Mouse (Mus musculus): ENCODE measurements at regions not wholly inside any gene's neighbourhood (a gene's known extent, or its start where the extent isn't known, plus 50 kb on each side); places are given as distances from the start of the nearest gene placed in this dataset.

GRCm38 (mm10) chr7:40253486-40253885 is 644.6 kb upstream of the Vstm2b start:
- no peak for DNase-seq (ENCODE audit: extremely low read depth, insufficient read length, low spot score)

DNA sequence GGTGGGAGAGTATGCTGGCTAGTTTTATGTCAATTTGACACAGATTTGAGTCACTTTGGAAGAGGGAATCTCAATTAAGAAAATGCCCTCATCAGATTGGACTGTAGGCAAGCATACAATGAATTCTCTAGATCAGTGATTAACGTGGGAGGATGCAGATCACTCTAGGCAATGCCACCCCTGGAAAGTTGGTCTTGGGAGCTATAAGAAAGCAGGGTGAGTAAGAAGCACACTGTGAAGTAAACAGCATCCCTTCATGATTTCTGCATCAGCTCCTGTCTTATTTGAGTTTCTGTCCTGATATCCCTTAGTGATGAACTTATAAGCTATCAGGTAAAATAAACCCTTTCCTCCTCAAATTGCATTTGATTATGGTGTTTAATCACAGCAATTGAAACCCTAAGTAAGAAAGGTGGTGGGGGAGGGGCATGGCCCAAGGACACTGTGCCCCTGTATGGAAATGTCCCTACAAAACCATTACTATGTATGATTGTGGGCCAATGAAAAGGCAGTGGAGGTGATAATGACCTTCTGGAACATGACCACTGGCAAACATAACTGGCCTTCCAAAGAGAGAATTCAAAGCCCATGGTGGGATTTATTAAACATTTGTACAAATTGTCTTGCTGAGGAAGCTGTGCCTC is 640.3 kb upstream of the Vstm2b start:
- no peak for DNase-seq (ENCODE audit: extremely low read depth, insufficient read length, low spot score)

GRCm38 (mm10) chr7:40258377-40258739 is 639.8 kb upstream of the Vstm2b start:
- DNase-seq (ENCODE audit: extremely low read depth, insufficient read length, low spot score): no peak

GRCm38 (mm10) chr7:40273459-40274072 is 624.6 kb upstream of the Vstm2b start:
- no peak for DNase-seq (ENCODE audit: extremely low read depth, insufficient read length, low spot score)

DNA sequence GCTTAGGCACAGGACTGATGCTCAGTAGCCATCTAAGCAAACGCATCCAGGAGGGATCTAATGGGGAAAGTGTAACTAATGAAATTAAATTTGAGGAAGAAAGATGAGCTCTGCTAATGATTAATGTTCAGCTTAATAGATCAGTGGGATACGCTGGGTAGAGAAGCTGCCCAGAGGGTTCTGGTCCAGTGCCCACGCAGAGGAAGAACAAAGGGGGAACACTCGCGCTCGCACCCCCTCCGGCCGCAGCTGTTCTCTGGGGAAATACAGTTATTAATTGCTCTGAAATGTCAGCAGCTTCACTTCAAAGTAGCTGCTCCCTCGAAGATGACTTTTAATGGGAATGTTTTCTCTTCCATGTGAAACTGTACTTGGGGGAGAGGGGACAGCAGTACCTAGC is 623.0 kb upstream of the Vstm2b start:
- no peak for DNase-seq (ENCODE audit: extremely low read depth, insufficient read length, low spot score)

GRCm38 (mm10) chr7:40275658-40276057 is 622.5 kb upstream of the Vstm2b start:
- no peak for DNase-seq (ENCODE audit: extremely low read depth, insufficient read length, low spot score)

DNA sequence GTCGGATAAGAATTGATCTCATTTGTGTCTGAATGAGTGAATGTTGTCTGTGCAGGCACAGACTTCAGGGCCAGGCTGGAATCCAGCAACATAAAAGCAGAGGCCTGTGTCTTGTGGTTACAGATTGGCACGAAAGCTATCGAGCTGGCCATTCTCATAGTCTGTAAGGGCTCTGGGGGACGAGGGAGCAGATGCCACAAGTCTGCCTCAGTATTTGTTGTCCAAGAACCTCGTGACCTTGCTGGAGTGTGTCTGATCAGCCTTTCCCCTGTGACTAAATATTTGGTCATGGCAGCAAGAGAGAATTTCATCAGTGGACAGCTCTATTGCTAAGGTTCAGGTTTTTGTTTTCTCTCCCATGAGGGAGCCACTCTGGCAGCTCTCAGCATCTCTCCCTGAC is 622.0 kb upstream of the Vstm2b start:
- no peak for DNase-seq (ENCODE audit: extremely low read depth, insufficient read length, low spot score)

DNA sequence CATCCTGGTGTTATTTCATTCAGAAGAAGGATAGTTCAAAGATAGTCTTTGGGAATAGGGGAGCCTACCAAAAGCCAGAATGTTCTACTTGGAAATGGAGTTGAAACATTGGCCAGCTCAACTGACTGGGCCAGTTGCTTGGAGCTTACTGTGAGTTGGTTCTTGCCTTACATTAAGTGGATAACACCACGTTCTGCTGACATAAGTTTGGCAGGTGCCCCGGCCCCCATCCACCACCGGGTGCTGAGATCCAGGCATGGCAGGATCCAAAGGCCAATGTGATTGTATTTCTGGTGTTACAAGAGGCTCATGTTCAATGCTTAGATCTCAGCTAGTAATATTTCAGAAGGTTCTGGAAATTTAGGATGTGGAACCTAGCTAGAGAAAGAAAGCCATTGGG is 608.0 kb upstream of the Vstm2b start:
- no peak for DNase-seq (ENCODE audit: extremely low read depth, insufficient read length, low spot score)

GRCm38 (mm10) chr7:40310558-40310957 is 587.6 kb upstream of the Vstm2b start:
- DNase-seq (ENCODE audit: extremely low read depth, insufficient read length, low spot score): no peak

DNA sequence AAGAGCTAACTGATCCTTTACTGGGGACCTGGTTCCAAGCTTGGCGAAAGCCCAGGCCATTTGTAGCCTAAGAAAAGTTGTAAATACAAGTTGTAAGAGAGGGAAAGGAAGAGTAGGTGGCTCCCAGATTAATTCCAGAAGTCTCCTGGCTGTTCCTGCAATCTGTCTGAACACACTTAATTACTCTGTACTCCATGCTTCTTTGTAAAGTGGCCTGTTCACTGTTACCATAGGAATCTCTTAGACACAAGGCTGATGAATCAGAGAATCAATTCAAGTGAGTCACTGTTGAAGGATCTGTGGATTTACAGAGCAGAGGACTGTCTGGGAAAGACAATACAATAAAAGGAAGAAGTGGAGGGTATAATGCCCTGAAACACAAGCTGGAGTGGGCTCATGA is 577.0 kb upstream of the Vstm2b start:
- no peak for DNase-seq (ENCODE audit: extremely low read depth, insufficient read length, low spot score)

GRCm38 (mm10) chr7:40325188-40325705 is 572.9 kb upstream of the Vstm2b start:
- DNase-seq (ENCODE audit: extremely low read depth, insufficient read length, low spot score): no peak

GRCm38 (mm10) chr7:40332455-40332854 is 565.7 kb upstream of the Vstm2b start:
- DNase-seq (ENCODE audit: extremely low read depth, insufficient read length, low spot score): no peak

GRCm38 (mm10) chr7:40352306-40352705 is 545.8 kb upstream of the Vstm2b start:
- no peak for DNase-seq (ENCODE audit: extremely low read depth, insufficient read length, low spot score)

DNA sequence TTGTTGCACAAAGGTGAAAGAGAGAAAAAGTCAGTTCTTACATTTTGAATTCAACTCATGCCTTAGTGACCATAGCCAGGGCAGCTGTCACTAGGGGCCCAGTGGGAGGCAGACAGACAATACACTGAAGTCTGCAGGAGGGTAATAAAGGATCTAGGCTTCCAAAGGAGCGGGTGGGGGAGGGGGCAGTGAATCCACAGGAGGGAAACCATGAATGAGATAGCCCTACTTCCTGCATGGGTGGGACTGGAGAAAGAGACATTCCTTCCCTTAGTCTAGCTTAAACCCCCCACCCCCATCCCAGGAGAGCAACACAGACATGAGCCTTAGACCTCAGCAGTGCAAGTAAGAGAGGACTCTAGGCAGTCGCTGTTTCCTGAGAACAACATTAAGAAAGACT is 535.4 kb upstream of the Vstm2b start:
- no peak for DNase-seq (ENCODE audit: extremely low read depth, insufficient read length, low spot score)

- no peak for DNase-seq (ENCODE audit: extremely low read depth, insufficient read length, low spot score)
Measured at GRCm38 (mm10) chr7:40372713-40373112, 525.4 kb upstream of the Vstm2b start.

DNA sequence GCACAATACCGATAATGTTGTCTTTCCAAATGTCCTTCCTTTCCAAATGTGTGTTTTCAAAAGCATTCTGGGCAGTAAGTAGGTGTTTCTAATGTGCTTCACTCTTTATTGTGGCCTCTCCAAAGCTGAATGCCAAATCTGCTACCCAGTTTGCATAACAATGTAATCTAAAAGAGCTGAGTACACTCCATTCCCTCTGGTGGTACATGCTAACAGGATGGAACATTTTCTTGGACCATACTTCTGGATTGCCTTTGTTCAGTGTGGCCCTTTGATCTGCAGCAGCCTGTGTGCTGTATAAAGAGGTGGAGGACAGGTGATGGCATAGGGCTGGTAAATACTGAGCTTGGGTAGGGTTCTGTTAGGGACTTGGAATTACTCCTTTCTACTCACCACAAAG is 520.3 kb upstream of the Vstm2b start:
- DNase-seq (ENCODE audit: extremely low read depth, insufficient read length, low spot score): no peak

DNA sequence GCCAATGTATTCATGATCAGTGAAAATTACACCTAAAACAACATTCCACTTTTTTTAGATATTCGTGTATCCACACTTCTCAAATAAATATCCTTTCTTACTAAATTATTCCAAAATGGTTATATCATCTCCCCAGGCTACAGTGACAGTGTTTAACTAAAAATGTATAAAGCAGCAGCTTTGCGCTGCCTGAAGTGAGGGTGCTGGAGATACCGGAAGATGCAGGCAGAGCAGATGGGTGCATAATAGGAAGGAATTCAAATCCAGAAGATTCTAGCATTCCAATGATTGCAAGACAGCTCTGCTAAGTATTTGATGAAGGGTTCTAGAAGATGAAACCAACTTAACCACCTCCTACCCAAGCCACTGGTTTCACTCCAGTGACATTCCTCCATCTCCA is 516.9 kb upstream of the Vstm2b start:
- DNase-seq (ENCODE audit: extremely low read depth, insufficient read length, low spot score): no peak

GRCm38 (mm10) chr7:40388152-40388551 is 510.0 kb upstream of the Vstm2b start:
- DNase-seq (ENCODE audit: extremely low read depth, insufficient read length, low spot score): no peak

- DNase-seq (ENCODE audit: extremely low read depth, insufficient read length, low spot score): no peak
Measured at GRCm38 (mm10) chr7:40389795-40390194, 508.3 kb upstream of the Vstm2b start.

GRCm38 (mm10) chr7:40390927-40391326 is 507.2 kb upstream of the Vstm2b start:
- no peak for DNase-seq (ENCODE audit: extremely low read depth, insufficient read length, low spot score)

GRCm38 (mm10) chr7:40391626-40392025 is 506.5 kb upstream of the Vstm2b start:
- no peak for DNase-seq (ENCODE audit: extremely low read depth, insufficient read length, low spot score)

DNA sequence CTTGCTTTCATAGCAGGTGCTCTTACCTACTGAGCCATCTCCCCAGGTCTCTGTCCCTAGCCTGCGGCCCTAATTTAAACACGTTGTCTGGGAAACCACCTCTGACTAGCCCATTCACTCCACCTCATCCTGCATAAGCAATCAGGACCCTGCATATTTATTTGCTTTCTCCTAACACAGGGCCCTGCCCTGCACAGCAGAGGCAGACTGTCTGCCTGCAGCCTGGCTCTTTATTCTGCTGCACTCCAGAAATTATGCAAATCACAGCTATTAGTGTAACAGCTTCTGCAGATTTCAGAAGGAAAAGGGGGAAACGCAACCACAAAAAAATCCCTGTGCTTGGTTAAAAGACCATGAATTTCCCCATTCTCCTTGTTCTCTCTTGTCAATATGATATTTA is 505.9 kb upstream of the Vstm2b start:
- no peak for DNase-seq (ENCODE audit: extremely low read depth, insufficient read length, low spot score)

- DNase-seq (ENCODE audit: extremely low read depth, insufficient read length, low spot score): no peak
Measured at GRCm38 (mm10) chr7:40392699-40393098, 505.4 kb upstream of the Vstm2b start.
